Mouse (Mus musculus) midbrain, embryonic 14.5 days (tissue): ENCODE results near the gene Vegfc. TPM values are rescaled to one million over a fixed set of nuclear protein-coding genes. Genes with fewer than 3 reads are reported as not detected.

ENCODE experiments used
- ATAC-seq: fragments of 200-750 bp; cut with Nextera tagmentation; 2 replicates; pipeline ENCODE4 v1.8.0; 2017; ENCODE audit warnings: moderate number of reproducible peaks, moderate library complexity; ENCODE audit not compliant: low FRiP score, low TSS enrichment
- DNase-seq: peaks from one replicate; pipeline ENCODE4 v3.0.0-alpha.2; 2015
- H3K27ac ChIP-seq: fragments of 300-500 bp; sonication (generic); replicated peaks from 2 replicates; pipeline ENCODE4 v1.5.1; 2014; ENCODE audit warnings: mild to moderate bottlenecking, low read depth, low read length, moderate library complexity
- H3K27me3 ChIP-seq: fragments of 300-500 bp; sonication (generic); 2 replicates; pipeline ENCODE4 v1.6.1; 2014; ENCODE audit warnings: low read length, control low read depth, mixed read lengths; ENCODE audit not compliant: control insufficient read depth, insufficient read depth
- H3K36me3 ChIP-seq: fragments of 300-500 bp; sonication (generic); 2 replicates; pipeline ENCODE4 v1.6.1; 2014; ENCODE audit warnings: low read length, control low read depth; ENCODE audit not compliant: control insufficient read depth, insufficient read depth
- H3K4me1 ChIP-seq: fragments of 300-500 bp; sonication (generic); 2 replicates; pipeline ENCODE4 v1.6.1; 2014; ENCODE audit warnings: mild to moderate bottlenecking, antibody characterized with exemption, low read length, control low read depth; ENCODE audit not compliant: control insufficient read depth, insufficient read depth
- H3K4me2 ChIP-seq: fragments of 300-500 bp; sonication (generic); 2 replicates; pipeline ENCODE4 v1.6.1; 2014; ENCODE audit warnings: mild to moderate bottlenecking, low read length, moderate library complexity
- H3K4me3 ChIP-seq: fragments of 300-500 bp; sonication (generic); replicated peaks from 2 replicates; pipeline ENCODE4 v1.5.1; 2014; ENCODE audit warnings: low read depth, low read length
- H3K9ac ChIP-seq: fragments of 300-500 bp; sonication (generic); replicated peaks from 2 replicates; pipeline ENCODE4 v1.6.1; 2014; ENCODE audit warnings: mild to moderate bottlenecking, low read length, moderate library complexity
- H3K9me3 ChIP-seq: fragments of 300-500 bp; sonication (generic); 2 replicates; pipeline ENCODE4 v1.6.1; 2016; ENCODE audit warnings: low read length, control low read depth, mixed read lengths; ENCODE audit not compliant: control insufficient read depth
- WGBS: fragments of 180-500 bp; shearing (Covaris S2); extraction: QIAGEN DNeasy Blood & Tissue Kit; methylation state at CpG from one replicate; pipeline ENCODE4 v1.1.7; 2014; 5-methylcytosine and 5-hydroxymethylcytosine counted together
- polyA plus RNA-seq: library from polyadenylated mRNA; unstranded; fragments of >200 nt; fragmentation: Nextera tagmentation; extraction: Ambion mirVana; gene quantifications from 2 replicates; pipeline ENCODE4 v1.2.1, GENCODE M21; 2014

Gene Vegfc
- polyA plus RNA-seq, 1 experiment from 2014 or later = 3.1 TPM

DNA sequence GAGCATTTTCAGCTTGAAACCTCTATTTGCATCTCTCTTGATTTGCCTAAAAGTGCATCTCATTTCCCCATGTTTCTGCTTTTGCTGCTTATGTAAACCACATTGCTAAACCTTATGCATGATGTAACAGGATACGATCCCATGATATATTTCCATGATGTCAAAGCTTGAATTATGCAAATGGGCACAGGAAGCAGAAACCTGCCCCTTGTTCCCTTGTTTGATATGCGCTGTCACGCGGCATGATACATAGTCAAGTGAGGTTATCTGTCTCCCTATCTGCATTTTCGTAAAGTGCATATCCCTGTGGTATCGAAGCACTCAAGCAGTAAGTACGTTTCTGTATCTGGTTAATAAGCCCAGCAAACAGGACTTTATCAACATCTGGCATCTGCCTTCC is 42.7 kb downstream of the Vegfc start:
- no peaks in the 10 kb centered on the region for H3K36me3 ChIP-seq
- H3K4me3 ChIP-seq = no peak overlapping the region
- H3K9me3 ChIP-seq = no peaks in the 10 kb centered on the region
- H3K4me2 ChIP-seq = no peak overlapping the region
- DNase-seq (peak; percentile 11), ATAC-seq (no peak)
- H3K27me3 ChIP-seq = no peaks in the 10 kb centered on the region
- no peak overlapping the region for H3K27ac ChIP-seq
- WGBS = 82% methylated on average over 7 of the region's 7 CpGs
- no peak overlapping the region for H3K9ac ChIP-seq
- H3K4me1 ChIP-seq = no peaks in the 10 kb centered on the region

DNA sequence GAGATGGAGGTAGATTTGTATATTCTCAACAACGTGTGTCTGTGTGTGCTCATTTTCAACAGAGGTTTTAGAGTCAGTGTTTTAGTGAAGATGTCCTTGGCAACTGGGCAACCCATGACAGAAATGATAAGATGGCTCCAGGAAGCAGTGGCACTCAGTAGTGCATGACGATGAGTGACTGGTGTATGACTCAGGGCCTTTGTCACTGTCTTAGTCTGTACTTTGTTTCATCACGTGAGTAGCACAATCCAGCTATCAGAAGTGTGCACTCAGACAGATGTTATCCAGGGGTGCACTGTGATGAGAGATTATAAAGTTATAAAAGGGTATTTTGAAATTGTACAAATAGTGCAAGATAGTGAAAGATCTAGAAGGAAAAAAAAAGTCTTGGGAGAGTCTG is 44.5 kb downstream of the Vegfc start:
- 79% methylated on average over 3 of the region's 3 CpGs for WGBS

DNA sequence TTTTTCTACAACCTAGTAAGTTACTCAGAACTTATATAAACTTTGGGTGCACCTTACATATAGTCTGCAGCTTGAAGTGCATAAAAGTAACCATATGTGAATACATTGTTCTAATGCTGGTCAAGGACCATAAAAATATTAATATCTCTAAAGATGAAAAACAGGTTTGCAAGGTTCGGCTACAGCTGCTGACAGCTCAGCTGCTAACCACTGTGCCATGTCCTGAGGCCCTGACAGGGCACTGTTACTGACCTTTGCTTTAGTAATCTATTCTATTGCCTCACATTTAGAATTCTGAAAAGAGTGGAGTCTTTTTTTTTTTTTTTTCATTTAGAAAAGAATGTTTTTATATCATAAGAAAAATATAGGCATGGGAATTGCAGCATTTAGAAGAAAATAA is 44.9 kb downstream of the Vegfc start:
- no peaks in the 10 kb centered on the region for H3K27me3 ChIP-seq
- H3K4me2 ChIP-seq = no peak overlapping the region
- no peak overlapping the region for H3K4me3 ChIP-seq
- DNase-seq (no peak), ATAC-seq (no peak)
- WGBS = 80% methylated on average over 1 of the region's 1 CpGs
- no peak overlapping the region for H3K9ac ChIP-seq
- H3K27ac ChIP-seq = no peak overlapping the region
- no peaks in the 10 kb centered on the region for H3K9me3 ChIP-seq
- no peaks in the 10 kb centered on the region for H3K36me3 ChIP-seq
- H3K4me1 ChIP-seq = no peaks in the 10 kb centered on the region

More for the DNA sequence above, 44.5 kb downstream of the Vegfc start:
- H3K27ac ChIP-seq = no peak overlapping the region
- H3K4me2 ChIP-seq = no peak overlapping the region
- H3K9ac ChIP-seq = no peak overlapping the region
- H3K4me3 ChIP-seq = no peak overlapping the region
- DNase-seq = no peak
- H3K9me3 ChIP-seq = no peaks in the 10 kb centered on the region
- H3K36me3 ChIP-seq = no peaks in the 10 kb centered on the region
- ATAC-seq = no peak
- no peaks in the 10 kb centered on the region for H3K27me3 ChIP-seq
- no peaks in the 10 kb centered on the region for H3K4me1 ChIP-seq

DNA sequence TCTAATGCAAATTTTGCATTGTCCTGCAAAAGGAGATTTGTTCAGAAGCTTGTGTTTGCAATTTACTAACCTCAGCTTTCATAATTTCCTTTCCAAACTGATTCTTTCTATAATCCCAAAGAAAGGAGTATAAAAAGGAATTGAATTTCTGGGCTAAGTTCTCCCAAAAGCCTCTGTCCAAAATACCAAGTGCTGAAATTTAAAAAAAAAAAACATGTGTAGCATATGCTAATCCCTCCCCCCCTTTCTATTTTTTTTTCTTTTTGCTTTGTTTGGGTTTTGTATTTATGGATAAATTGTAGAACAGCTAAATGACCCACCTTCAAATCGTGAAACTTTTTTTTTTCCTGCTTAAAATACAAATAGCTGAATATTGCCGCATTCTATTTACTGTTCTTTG is 53.2 kb downstream of the Vegfc start:
- ATAC-seq (no peak), DNase-seq (no peak)
- no peaks in the 10 kb centered on the region for H3K27me3 ChIP-seq
- no peak overlapping the region for H3K9ac ChIP-seq
- H3K4me1 ChIP-seq = no peaks in the 10 kb centered on the region
- no peak overlapping the region for H3K27ac ChIP-seq
- H3K4me3 ChIP-seq = no peak overlapping the region
- H3K4me2 ChIP-seq = no peak overlapping the region
- H3K9me3 ChIP-seq = no peaks in the 10 kb centered on the region
- no peaks in the 10 kb centered on the region for H3K36me3 ChIP-seq
- 96% methylated on average over 2 of the region's 2 CpGs for WGBS

DNA sequence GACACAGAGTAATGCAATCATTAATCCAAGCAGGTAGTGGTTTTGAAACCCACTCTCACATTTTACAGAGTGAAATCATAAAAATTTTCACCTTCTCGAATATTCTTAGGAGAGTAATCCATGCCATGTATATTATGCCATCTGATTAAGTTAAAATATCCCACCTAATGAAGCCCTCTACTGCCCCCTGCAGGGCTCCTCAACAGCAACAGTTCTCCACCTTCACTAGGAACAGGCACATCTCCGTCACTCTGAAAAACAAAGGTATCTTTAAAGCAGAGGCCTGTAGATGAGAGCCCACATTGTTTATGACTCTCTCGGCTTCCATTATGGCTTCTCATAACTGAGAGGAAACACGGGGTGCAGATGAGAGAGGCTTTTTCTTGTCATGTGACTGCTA is 75.8 kb downstream of the Vegfc start:
- no peaks in the 10 kb centered on the region for H3K9me3 ChIP-seq
- WGBS = 64% methylated on average over 4 of the region's 4 CpGs
- no peak overlapping the region for H3K4me2 ChIP-seq
- no peaks in the 10 kb centered on the region for H3K4me1 ChIP-seq
- ATAC-seq (no peak), DNase-seq (peak; percentile 68)
- no peak overlapping the region for H3K4me3 ChIP-seq
- no peak overlapping the region for H3K27ac ChIP-seq
- no peaks in the 10 kb centered on the region for H3K36me3 ChIP-seq
- H3K27me3 ChIP-seq = no peaks in the 10 kb centered on the region
- H3K9ac ChIP-seq = no peak overlapping the region

DNA sequence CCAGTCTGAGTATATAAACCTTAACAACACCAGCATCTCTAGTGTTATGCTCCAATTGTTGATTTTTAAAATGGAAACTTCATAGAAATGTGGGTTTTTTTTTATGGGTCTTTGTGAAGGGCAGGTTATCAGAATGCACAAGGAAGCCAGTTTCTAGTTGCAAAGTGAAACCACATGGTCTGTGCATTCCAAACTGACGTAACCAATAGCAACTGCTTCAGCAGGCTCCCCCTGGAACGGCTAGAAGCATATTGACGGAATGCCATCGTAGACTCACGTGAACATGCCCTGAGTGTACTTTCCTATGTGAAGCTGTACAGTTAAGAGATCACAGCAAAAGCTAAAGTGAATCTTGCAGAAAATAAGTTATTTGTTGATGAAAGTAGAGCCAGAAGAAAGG is 86.1 kb downstream of the Vegfc start:
- peak; percentile 76; the same call in 1 of the 2 replicates for ATAC-seq
- 8% methylated on average over 5 of the region's 5 CpGs for WGBS
- peak; percentile 53 for DNase-seq
- H3K4me2 ChIP-seq = peak overlapping the region; percentile 24
- no peaks in the 10 kb centered on the region for H3K36me3 ChIP-seq
- no peaks in the 10 kb centered on the region for H3K9me3 ChIP-seq
- H3K4me3 ChIP-seq = no peak overlapping the region
- no peaks in the 10 kb centered on the region for H3K4me1 ChIP-seq
- H3K27ac ChIP-seq = no peak overlapping the region
- no peak overlapping the region for H3K9ac ChIP-seq
- no peaks in the 10 kb centered on the region for H3K27me3 ChIP-seq

DNA sequence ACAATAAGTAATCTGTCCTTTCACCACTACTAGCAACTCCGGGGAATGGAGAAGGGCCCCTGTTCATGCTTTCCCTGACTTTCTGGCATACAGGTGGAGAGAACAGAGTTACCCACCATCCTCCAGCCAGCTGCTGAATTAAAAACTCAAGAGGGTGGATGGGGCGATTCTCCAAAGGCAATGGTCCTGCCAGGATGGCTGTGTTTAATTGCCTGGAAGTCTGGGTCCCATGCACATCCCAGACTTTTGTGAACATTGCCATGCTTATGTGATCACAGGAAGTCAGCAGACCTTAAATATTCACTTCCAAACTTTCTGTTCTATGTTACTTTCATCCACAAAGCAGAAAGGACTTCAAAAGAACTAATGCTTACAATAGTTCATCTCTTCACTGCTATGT is 107.9 kb downstream of the Vegfc start:
- ATAC-seq (no peak), DNase-seq (no peak)
- H3K4me3 ChIP-seq = no peak overlapping the region
- H3K4me1 ChIP-seq = no peaks in the 10 kb centered on the region
- H3K27me3 ChIP-seq = no peaks in the 10 kb centered on the region
- H3K9me3 ChIP-seq = no peaks in the 10 kb centered on the region
- no peaks in the 10 kb centered on the region for H3K36me3 ChIP-seq
- H3K4me2 ChIP-seq = no peak overlapping the region
- WGBS = 76% methylated on average over 2 of the region's 2 CpGs
- no peak overlapping the region for H3K9ac ChIP-seq
- no peak overlapping the region for H3K27ac ChIP-seq

DNA sequence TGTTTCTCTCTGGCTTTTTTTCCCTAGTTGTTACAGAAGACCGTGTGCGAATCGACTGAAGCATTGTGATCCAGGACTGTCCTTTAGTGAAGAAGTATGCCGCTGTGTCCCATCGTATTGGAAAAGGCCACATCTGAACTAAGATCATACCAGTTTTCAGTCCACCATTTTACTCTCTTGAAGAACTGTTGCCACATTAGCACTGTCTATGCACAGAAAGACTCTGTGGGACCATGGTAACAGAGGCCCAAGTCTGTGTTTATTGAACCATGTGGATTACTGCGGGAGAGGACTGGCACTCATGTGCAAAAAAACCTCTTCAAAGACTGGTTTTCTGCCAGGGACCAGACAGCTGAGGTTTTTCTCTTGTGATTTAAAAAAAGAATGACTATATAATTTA is 108.5 kb downstream of the Vegfc start:
- no peak overlapping the region for H3K4me3 ChIP-seq
- no peaks in the 10 kb centered on the region for H3K36me3 ChIP-seq
- WGBS = 85% methylated on average over 6 of the region's 6 CpGs
- ATAC-seq (no peak), DNase-seq (no peak)
- no peaks in the 10 kb centered on the region for H3K4me1 ChIP-seq
- no peak overlapping the region for H3K27ac ChIP-seq
- no peak overlapping the region for H3K9ac ChIP-seq
- H3K4me2 ChIP-seq = no peak overlapping the region
- H3K27me3 ChIP-seq = no peaks in the 10 kb centered on the region
- H3K9me3 ChIP-seq = no peaks in the 10 kb centered on the region

DNA sequence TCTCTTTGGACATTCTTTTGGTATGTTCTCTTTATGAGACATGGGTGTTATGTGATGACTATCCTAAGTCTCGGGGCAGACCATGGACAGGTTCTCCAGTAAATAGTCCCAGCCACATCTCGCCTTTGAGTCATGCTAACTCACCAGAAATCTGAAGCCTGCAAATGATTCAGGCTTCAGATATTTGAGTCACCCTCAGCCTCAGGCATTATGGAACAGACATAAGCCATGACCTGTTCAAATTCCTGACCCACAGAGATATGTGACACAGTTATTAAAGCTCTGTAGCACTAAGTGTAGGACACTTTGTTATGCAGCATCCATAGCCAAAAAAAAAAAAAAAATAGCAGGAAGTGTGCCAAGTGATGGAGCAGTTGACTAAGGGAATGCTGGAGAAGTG is 138.8 kb downstream of the Vegfc start:
- Histone ChIP-seq H3K4me3 (no peak overlapping the region), H3K9me3 (no peaks in the 10 kb centered on the region), H3K4me2 (no peak overlapping the region), H3K9ac (no peak overlapping the region), H3K27me3 (no peaks in the 10 kb centered on the region), H3K36me3 (no peaks in the 10 kb centered on the region), H3K4me1 (no peaks in the 10 kb centered on the region), H3K27ac (no peak overlapping the region)
- no peak for ATAC-seq
- DNase-seq = no peak
- 92% methylated on average over 2 of the region's 2 CpGs for WGBS
